Mouse (Mus musculus) spleen, adult 2 months (tissue): ENCODE measurements at regions not wholly inside any gene's neighbourhood (a gene's known extent, or its start where the extent isn't known, plus 50 kb on each side); places are given as distances from the start of the nearest gene placed in this dataset.

Source experiments
- CTCF ChIP-seq: fragments of 200-500 bp; IDR thresholded peaks from 2 replicates; pipeline ENCODE4 v1.5.1; 2011; ENCODE audit warnings: mild to moderate bottlenecking, inconsistent platforms; ENCODE audit not compliant: insufficient read depth, insufficient read length, insufficient replicate concordance; ENCODE audit errors: extremely low read depth
- POLR2A ChIP-seq: fragments of 200-500 bp; IDR thresholded peaks from 2 replicates; pipeline ENCODE4 v1.6.1; 2011; ENCODE audit warnings: low read depth, low read length, inconsistent platforms

DNA sequence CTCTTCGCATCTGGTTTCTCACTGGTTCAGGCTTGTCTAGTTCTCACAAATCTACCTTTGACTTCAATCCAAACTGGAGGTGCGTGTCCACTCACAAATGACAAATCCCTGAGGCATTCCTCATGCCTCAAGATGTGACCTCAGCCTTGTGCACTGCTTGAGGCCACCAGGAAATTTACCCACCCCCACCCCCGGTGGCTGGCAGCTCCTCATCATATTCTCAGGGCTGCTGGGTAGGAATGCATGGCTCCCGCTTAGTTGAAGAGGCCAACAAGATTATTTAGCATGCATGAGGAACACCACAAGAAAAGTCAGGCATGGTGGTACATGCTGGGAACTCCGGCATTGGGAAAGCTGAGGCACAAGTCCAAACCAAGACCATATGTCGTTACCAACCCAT, 160.7 kb upstream of the Rhobtb1 start:
- TF ChIP-seq POLR2A (no peak), CTCF (no peak)
